Mouse (Mus musculus): Measurements from ENCODE around the gene Rhbdd2.

Rhbdd2 gene

DNA sequence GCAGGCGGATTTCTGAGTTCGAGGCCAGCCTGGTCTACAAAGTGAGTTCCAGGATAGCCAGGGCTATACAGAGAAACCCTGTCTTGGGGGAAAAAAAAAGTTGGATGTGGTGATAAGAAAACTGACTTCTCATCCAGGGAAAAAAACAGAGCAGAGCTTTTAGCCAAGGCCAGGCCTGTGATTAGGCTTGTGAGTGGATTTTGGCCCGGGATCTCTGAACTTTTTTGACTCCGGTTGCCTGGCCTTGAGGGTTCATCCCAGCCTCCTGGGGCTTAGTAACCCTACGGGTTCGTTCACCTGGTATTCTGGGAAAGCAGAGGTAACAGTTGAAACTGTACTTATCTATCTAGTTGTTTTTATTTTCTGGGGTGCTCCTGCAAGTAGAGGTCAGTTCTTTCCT, 46.1 kb downstream of the Rhbdd2 start:
- no peak for DNase-seq (ENCODE audit: extremely low read depth, insufficient read length, low spot score)

- no peak for DNase-seq (ENCODE audit: extremely low read depth, insufficient read length, low spot score)
Measured at GRCm38 (mm10) chr5:135680967-135681545, 48.6 kb downstream of the Rhbdd2 start.

- no peak for DNase-seq (ENCODE audit: extremely low read depth, insufficient read length, low spot score)
Measured at GRCm38 (mm10) chr5:135682009-135682408, 49.6 kb downstream of the Rhbdd2 start.

DNA sequence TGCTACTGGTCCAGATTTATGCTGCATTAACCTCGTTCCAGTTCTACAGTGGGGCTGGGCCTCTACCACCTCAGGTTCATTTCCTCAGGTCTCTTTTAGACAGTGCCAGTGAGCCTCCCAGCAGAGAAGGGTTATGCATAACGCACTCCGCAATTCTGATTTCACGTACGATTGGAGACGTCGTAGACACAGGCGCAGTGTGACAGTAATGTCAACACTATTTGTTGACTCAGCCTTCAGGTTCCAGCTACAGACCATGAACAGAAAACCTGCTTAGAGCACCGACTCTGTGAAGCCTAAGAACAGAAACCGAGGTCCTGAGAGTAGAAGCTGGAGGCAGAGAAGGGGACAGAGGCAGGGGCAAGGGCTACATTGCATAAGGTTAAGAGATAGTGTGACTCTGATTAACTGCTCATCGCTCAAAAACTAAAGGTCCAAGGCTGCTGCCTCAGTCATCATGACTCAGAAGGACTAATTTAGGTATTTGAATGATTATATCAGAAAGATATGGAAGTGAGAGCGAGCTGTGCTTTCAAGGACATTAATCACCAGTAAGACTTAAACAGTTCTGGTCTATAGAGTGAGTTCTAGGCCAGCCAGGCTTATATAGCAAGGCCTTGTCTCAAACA, 50.6 kb downstream of the Rhbdd2 start:
- DNase-seq (ENCODE audit: extremely low read depth, insufficient read length, low spot score), result no peak

GRCm38 (mm10) chr5:135690401-135690800, 58.0 kb downstream of the Rhbdd2 start:
- DNase-seq (ENCODE audit: extremely low read depth, insufficient read length, low spot score), result no peak

DNA sequence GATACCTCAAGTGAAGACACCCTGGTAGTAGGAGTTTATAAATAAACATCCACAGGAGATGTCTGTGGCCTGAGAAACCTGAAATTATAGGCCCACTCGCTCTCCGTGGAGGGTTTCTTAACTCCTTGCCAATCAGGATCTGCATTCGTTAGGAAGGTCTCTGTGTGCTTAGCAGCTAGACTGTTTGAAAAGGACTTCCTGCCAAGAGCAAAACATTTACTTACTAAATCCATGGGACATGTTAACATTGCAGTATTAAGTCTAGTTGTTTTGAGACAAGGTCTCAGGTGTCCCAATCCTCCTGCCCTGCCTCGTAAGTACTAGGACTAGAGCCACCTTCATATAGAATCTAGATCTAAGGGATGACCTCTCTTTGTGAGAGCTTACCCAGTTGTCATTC, 58.8 kb downstream of the Rhbdd2 start:
- DNase-seq (ENCODE audit: extremely low read depth, insufficient read length, low spot score), result no peak

- no peak for DNase-seq (ENCODE audit: extremely low read depth, insufficient read length, low spot score)
Measured at GRCm38 (mm10) chr5:135693281-135693853, 60.9 kb downstream of the Rhbdd2 start.

DNA sequence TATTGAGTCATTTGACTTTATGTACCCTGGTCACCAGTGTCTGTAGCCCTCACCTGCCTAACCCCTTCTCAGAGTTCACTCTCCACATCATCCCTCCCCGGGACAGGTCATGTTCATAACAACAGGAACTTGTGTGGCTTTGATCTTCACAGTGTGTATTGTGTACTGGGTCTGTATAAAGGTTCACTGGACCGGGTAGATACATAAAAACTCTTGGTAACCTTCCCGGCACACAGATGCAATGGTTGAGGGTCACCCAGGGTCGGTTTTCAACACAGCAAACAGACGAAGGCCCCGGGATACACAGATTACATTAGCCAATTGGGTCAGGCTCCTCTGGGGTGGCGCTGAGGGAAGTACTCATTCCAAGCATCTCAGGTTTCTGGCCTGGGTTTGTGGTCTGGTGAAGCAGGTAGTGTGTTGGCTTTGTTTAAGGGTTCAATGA, 62.9 kb downstream of the Rhbdd2 start:
- no peak for DNase-seq (ENCODE audit: extremely low read depth, insufficient read length, low spot score)

Data from 3134 (cell line).